Mouse (Mus musculus) lung, postnatal 0 days (tissue): Measurements from ENCODE around the gene Npas3. TPM values are rescaled to one million over a fixed set of nuclear protein-coding genes. Genes with fewer than 3 reads are reported as not detected.

ENCODE experiments used
- ATAC-seq: fragments of 200-750 bp; cut with Nextera tagmentation; 2 replicates; pipeline ENCODE4 v1.8.0; 2017; ENCODE audit warnings: moderate library complexity
- DNase-seq: peaks from one replicate; pipeline ENCODE4 v3.0.0-alpha.2; 2016; ENCODE audit warnings: low spot score
- H3K27ac ChIP-seq: fragments of 300-500 bp; sonication (generic); 2 replicates; pipeline ENCODE4 v1.5.1; 2014; ENCODE audit warnings: antibody characterized with exemption, mild to moderate bottlenecking, low read length, mixed read lengths
- H3K27me3 ChIP-seq: fragments of 300-500 bp; sonication (generic); replicated peaks from 2 replicates; pipeline ENCODE4 v1.6.1; 2014; ENCODE audit warnings: low read length, mixed read lengths; ENCODE audit not compliant: insufficient read depth
- H3K36me3 ChIP-seq: fragments of 300-500 bp; sonication (generic); 2 replicates; pipeline ENCODE4 v1.6.1; 2014; ENCODE audit warnings: low read length, mixed read lengths; ENCODE audit not compliant: insufficient read depth
- H3K4me1 ChIP-seq: fragments of 300-500 bp; sonication (generic); 2 replicates; pipeline ENCODE4 v1.6.1; 2014; ENCODE audit warnings: antibody characterized with exemption, low read depth, low read length, mixed read lengths; ENCODE audit not compliant: insufficient read depth
- H3K4me2 ChIP-seq: fragments of 300-500 bp; sonication (generic); replicated peaks from 2 replicates; pipeline ENCODE4 v1.6.1; 2014; ENCODE audit warnings: low read depth, mild to moderate bottlenecking, low read length, moderate library complexity, mixed read lengths
- H3K4me3 ChIP-seq: fragments of 300-500 bp; sonication (generic); 2 replicates; pipeline ENCODE4 v1.5.1; 2014; ENCODE audit warnings: low read depth, low read length
- H3K9ac ChIP-seq: fragments of 300-500 bp; sonication (generic); replicated peaks from 2 replicates; pipeline ENCODE4 v1.6.1; 2014; ENCODE audit warnings: low read depth, mild to moderate bottlenecking
- H3K9me3 ChIP-seq: fragments of 300-500 bp; sonication (generic); 2 replicates; pipeline ENCODE4 v1.6.1; 2016; ENCODE audit warnings: low read length, mixed read lengths
- CTCF ChIP-seq: IDR thresholded peaks from 2 replicates; pipeline ENCODE4 v1.5.1; 2016; ENCODE audit warnings: antibody characterized with exemption, mild to moderate bottlenecking
- EP300 ChIP-seq: IDR thresholded peaks from 2 replicates; pipeline ENCODE4 v1.6.1; 2016; ENCODE audit warnings: antibody characterized with exemption, mild to moderate bottlenecking, control low read depth
- WGBS: fragments of 180-500 bp; shearing (Covaris S2); extraction: QIAGEN DNeasy Blood & Tissue Kit; methylation state at CpG from one replicate; pipeline ENCODE4 v1.1.7; 2014; 5-methylcytosine and 5-hydroxymethylcytosine counted together
- polyA plus RNA-seq: library from polyadenylated mRNA; unstranded; fragments of >200 nt; fragmentation: Nextera tagmentation; extraction: Ambion mirVana; gene quantifications from 2 replicates; pipeline ENCODE4 v1.2.1, GENCODE M21; 2015

The Npas3 gene
- polyA plus RNA-seq, 1 experiment from 2014 or later, result 0.17 TPM

- DNase-seq, result no peak
- 88% methylated on average over 3 of the region's 3 CpGs for WGBS
- H3K9ac ChIP-seq, result no peak overlapping the region
- H3K4me2 ChIP-seq, result no peak overlapping the region
- H3K27ac ChIP-seq, result no peak overlapping the region
- H3K4me3 ChIP-seq, result no peak overlapping the region
- no peaks in the 10 kb centered on the region for H3K9me3 ChIP-seq
- TF ChIP-seq CTCF (no peak), EP300 (no peak)
- no peaks in the 10 kb centered on the region for H3K4me1 ChIP-seq
- ATAC-seq, result no peak
- no peaks in the 10 kb centered on the region for H3K36me3 ChIP-seq
- H3K27me3 ChIP-seq, result no peaks in the 10 kb centered on the region
Measured at GRCm38 (mm10) chr12:53527046-53527445, 278.6 kb downstream of the Npas3 start.

DNA sequence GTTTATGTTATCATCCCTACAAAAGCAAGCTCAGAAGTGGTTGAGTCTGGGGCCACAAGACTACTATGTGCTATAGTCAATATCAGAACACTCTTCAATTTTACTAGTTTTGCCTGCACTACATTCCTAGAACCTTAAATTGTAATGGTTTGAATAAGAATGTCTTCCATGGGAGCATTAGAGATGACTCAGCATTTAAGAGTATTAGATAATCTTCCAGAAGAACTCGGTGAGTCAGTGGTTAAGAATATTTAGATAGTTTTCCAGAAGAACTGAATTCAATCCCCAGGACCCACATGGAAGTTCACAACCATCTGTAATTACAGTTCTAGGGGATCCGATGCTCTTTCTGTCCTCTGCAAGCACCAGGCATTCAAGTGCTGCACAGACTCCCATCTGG is 280.9 kb downstream of the Npas3 start:
- H3K9me3 ChIP-seq, result no peaks in the 10 kb centered on the region
- no peak overlapping the region for H3K27ac ChIP-seq
- no peaks in the 10 kb centered on the region for H3K27me3 ChIP-seq
- WGBS, result 89% methylated on average over 2 of the region's 2 CpGs
- no peak overlapping the region for H3K4me2 ChIP-seq
- H3K4me3 ChIP-seq, result no peak overlapping the region
- H3K36me3 ChIP-seq, result no peaks in the 10 kb centered on the region
- ATAC-seq (no peak), DNase-seq (no peak)
- no peak for TF ChIP-seq CTCF
- no peak for TF ChIP-seq EP300
- H3K9ac ChIP-seq, result no peak overlapping the region
- H3K4me1 ChIP-seq, result no peaks in the 10 kb centered on the region

DNA sequence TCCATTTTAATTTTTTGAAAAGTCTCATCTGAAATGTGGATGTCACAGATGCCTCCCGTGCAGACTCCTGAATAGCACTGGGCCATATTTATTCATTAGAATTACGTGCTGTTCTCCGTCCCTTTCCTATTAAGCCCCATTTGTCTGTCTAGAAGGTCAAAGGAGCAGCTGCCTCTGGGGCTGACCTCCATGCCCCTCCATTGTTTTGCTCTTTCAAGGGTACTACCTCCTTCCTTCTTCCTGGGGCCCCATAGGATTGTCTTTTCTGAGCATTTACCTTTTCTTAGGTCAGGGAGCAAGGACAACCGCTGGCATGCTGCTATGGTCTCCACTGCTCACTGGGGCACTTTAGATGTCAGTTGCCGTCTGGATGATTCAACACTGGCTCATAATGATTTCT is 288.3 kb downstream of the Npas3 start:
- DNase-seq, result no peak
- TF ChIP-seq EP300, result no peak
- no peak for TF ChIP-seq CTCF

DNA sequence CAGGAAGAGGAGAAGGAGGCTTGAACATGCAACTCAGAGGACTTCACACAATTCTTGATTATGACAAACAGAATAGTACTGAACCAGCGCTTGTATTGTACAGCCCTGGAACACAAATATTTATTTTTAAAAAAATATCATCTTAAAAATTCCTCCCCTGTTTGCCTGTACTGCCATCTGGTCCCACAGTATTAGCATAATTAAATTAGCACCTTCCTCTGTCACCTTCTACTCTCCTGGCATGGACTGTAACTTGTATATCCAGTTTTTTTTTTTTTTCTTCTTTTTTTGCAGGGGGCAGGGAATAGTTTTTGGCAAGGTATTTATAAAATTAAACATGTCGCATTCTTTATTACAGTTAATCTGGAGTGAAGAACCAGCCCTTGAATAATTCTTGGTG is 307.9 kb downstream of the Npas3 start:
- H3K27ac ChIP-seq, result no peak overlapping the region
- no peak for ATAC-seq
- H3K4me2 ChIP-seq, result no peak overlapping the region
- no peaks in the 10 kb centered on the region for H3K27me3 ChIP-seq
- no peaks in the 10 kb centered on the region for H3K9me3 ChIP-seq
- H3K4me1 ChIP-seq, result no peaks in the 10 kb centered on the region
- 80% methylated on average over 2 of the region's 2 CpGs for WGBS
- no peak for DNase-seq
- no peak overlapping the region for H3K9ac ChIP-seq
- TF ChIP-seq CTCF (no peak), EP300 (no peak)
- H3K4me3 ChIP-seq, result no peak overlapping the region
- H3K36me3 ChIP-seq, result no peaks in the 10 kb centered on the region

More for the DNA sequence above, 288.3 kb downstream of the Npas3 start:
- Histone ChIP-seq H3K27me3 (no peaks in the 10 kb centered on the region), H3K36me3 (no peaks in the 10 kb centered on the region), H3K4me2 (no peak overlapping the region), H3K4me3 (no peak overlapping the region), H3K9me3 (no peaks in the 10 kb centered on the region), H3K27ac (no peak overlapping the region), H3K9ac (no peak overlapping the region), H3K4me1 (no peaks in the 10 kb centered on the region)
- WGBS, result 68% methylated on average over 5 of the region's 5 CpGs
- ATAC-seq, result no peak

DNA sequence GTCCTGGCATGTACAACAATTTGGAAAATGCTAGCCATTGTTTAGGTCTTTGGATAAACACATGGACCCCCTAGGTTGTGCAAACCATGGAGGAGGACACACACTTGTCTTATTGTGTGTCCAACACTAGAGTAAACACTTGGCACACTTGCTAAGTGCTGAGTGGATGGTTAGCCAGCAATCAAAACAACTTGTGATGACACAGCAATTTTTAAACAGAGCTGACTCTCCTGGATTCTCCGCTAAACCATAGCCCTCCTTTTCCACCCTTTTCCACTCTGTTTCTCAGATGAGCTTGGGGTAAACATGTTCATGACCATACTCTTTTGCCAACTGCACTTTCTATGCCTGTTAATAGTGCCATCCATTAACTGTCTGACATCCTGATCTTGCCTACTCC is 309.8 kb downstream of the Npas3 start:
- Histone ChIP-seq H3K27ac (no peak overlapping the region), H3K9me3 (no peaks in the 10 kb centered on the region), H3K36me3 (no peaks in the 10 kb centered on the region), H3K4me3 (no peak overlapping the region), H3K9ac (no peak overlapping the region), H3K4me1 (no peaks in the 10 kb centered on the region), H3K4me2 (no peak overlapping the region), H3K27me3 (no peaks in the 10 kb centered on the region)
- WGBS, result 74% methylated on average over 1 of the region's 1 CpGs
- ATAC-seq (no peak), DNase-seq (no peak)
- TF ChIP-seq CTCF (no peak), EP300 (no peak)

GRCm38 (mm10) chr12:53566712-53567387 is 318.4 kb downstream of the Npas3 start:
- no peak for TF ChIP-seq EP300
- TF ChIP-seq CTCF, result no peak
- H3K9ac ChIP-seq, result no peak overlapping the region
- H3K4me2 ChIP-seq, result no peak overlapping the region
- no peaks in the 10 kb centered on the region for H3K9me3 ChIP-seq
- no peaks in the 10 kb centered on the region for H3K36me3 ChIP-seq
- DNase-seq, result peak; percentile 6
- H3K27ac ChIP-seq, result no peak overlapping the region
- no peaks in the 10 kb centered on the region for H3K27me3 ChIP-seq
- H3K4me3 ChIP-seq, result no peak overlapping the region
- WGBS, result 78% methylated on average over 12 of the region's 12 CpGs
- no peak for ATAC-seq
- no peaks in the 10 kb centered on the region for H3K4me1 ChIP-seq

DNA sequence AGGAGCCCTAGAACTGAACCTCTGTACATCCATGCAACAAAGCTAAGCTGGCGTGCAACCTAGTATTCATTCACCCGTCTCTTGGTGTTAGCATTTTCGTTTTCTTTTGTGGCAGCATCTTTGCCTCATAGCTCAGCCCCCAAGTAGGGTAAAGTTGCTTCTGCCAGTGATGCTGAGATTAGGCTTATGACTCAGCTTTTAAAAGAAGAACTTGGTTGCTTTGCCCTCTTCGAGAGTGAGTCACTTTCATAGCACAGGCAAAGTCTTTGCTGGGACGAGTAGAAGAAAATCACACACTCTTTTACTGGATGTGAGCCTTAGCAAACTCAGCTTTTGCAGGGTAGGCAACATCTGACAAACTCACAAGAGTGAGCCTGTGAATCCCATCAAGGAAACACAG is 332.7 kb downstream of the Npas3 start:
- Histone ChIP-seq H3K4me2 (no peak overlapping the region), H3K9ac (no peak overlapping the region), H3K27me3 (no peaks in the 10 kb centered on the region), H3K4me1 (no peaks in the 10 kb centered on the region), H3K27ac (no peak overlapping the region), H3K36me3 (no peaks in the 10 kb centered on the region), H3K9me3 (no peaks in the 10 kb centered on the region), H3K4me3 (no peak overlapping the region)
- no peak for DNase-seq
- no peak for TF ChIP-seq EP300
- no peak for TF ChIP-seq CTCF
- 85% methylated on average over 5 of the region's 5 CpGs for WGBS
- ATAC-seq, result no peak
